Mouse (Mus musculus) ES-E14 (cell line): ENCODE results near the gene E030018B13Rik. TPM values are rescaled to one million over a fixed set of nuclear protein-coding genes. Genes with fewer than 3 reads are reported as not detected.

Experiments
- DNase-seq: peaks from one replicate; pipeline ENCODE4 v3.0.0-alpha.2; 2013; ENCODE audit warnings: low read depth, low spot score
- H3K27ac ChIP-seq: 2 replicates; pipeline ENCODE4 v1.5.1; 2012; ENCODE audit warnings: low read depth, mild to moderate bottlenecking, low read length, moderate library complexity, mixed read lengths; ENCODE audit not compliant: poor library complexity, insufficient read depth, severe bottlenecking
- H3K36me3 ChIP-seq: 2 replicates; pipeline ENCODE4 v1.6.1; 2012; ENCODE audit warnings: mild to moderate bottlenecking, low read length, moderate library complexity, mixed read lengths; ENCODE audit not compliant: control insufficient read depth, poor library complexity, insufficient read depth, severe bottlenecking
- H3K4me1 ChIP-seq, 2 experiments: fragments of 150-350 bp in 1 of 2; sonication (generic) in 1 of 2; 2 replicates each; pipeline ENCODE4 v1.6.1; 2012; ENCODE audit warnings: low read length in 2 of 2, mild to moderate bottlenecking in 1 of 2, mixed read lengths in 1 of 2; ENCODE audit not compliant: control insufficient read depth in 2 of 2, insufficient read depth in 2 of 2, poor library complexity in 1 of 2
- H3K4me3 ChIP-seq, 2 experiments: fragments of 150-350 bp in 1 of 2; sonication (generic) in 1 of 2; 2 replicates each; pipeline ENCODE4 v1.5.1; 2012; ENCODE audit warnings: low read length in 2 of 2, low read depth in 1 of 2, mild to moderate bottlenecking in 1 of 2, mixed read lengths in 1 of 2; ENCODE audit not compliant: insufficient read depth in 1 of 2, poor library complexity in 1 of 2, severe bottlenecking in 1 of 2
- H3K9ac ChIP-seq: 2 replicates; pipeline ENCODE4 v1.6.1; 2012; ENCODE audit warnings: low read depth, mild to moderate bottlenecking, low read length, mixed read lengths; ENCODE audit not compliant: poor library complexity, insufficient read depth, severe bottlenecking
- H3K9me3 ChIP-seq: fragments of 150-350 bp; sonication (generic); 2 replicates; pipeline ENCODE4 v1.6.1; 2012; ENCODE audit warnings: low read depth, mild to moderate bottlenecking, low read length; ENCODE audit not compliant: control insufficient read depth, insufficient read depth
- CHD2 ChIP-seq: IDR thresholded peaks from 2 replicates; pipeline ENCODE4 v1.6.1; 2014; ENCODE audit warnings: mild to moderate bottlenecking, low read depth, low read length, inconsistent platforms
- HCFC1 ChIP-seq: IDR thresholded peaks from 2 replicates; pipeline ENCODE4 v1.6.1; 2012; ENCODE audit warnings: low read length, inconsistent platforms, borderline replicate concordance; ENCODE audit not compliant: insufficient read depth
- MAFK ChIP-seq: IDR thresholded peaks from 2 replicates; pipeline ENCODE4 v1.6.1; 2014; ENCODE audit warnings: mild to moderate bottlenecking, low read depth, low read length, inconsistent platforms; ENCODE audit not compliant: insufficient read depth
- ZC3H11A ChIP-seq: IDR thresholded peaks from 2 replicates; pipeline ENCODE4 v1.6.1; 2012; ENCODE audit warnings: low read depth, mild to moderate bottlenecking, inconsistent platforms, low read length, borderline replicate concordance
- ZNF384 ChIP-seq: IDR thresholded peaks from 2 replicates; pipeline ENCODE4 v1.6.1; 2012; ENCODE audit warnings: low read depth, low read length, inconsistent platforms
- in situ Hi-C, 2 experiments: fragments of 600-800 bp; cut with MboI; formaldehyde crosslinking; loops; one replicate each; pipeline ENCODE4 v1.15.1; 2025; ENCODE audit warnings: low sequenced_read_pairs in 2 of 2, inconsistent platforms in 1 of 2; ENCODE audit not compliant: unreplicated experiment in 2 of 2
- total RNA-seq: library from RNA; depleted of rRNA; stranded (reverse); fragments of 300-350 nt; gene quantifications from 2 replicates; pipeline ENCODE4 v1.2.3, GENCODE M21; 2012; rRNA removed

Gene E030018B13Rik
- total RNA-seq, 1 experiment, result not detected

GRCm38 (mm10) chr7:63964121-63964520 lies 47.5 kb downstream of the E030018B13Rik start:
- Histone ChIP-seq H3K9me3 (no peaks in the 10 kb centered on the region), H3K9ac (no peak overlapping the region), H3K4me1 (peaks cover 0 to 11% of the 10 kb centered on the region in 2 experiments; a peak in 1 of 4 replicates), H3K36me3 (no peaks in the 10 kb centered on the region), H3K27ac (no peak overlapping the region), H3K4me3 (no peak overlapping the region)
- TF ChIP-seq CHD2 (no peak), ZNF384 (no peak), MAFK (no peak), HCFC1 (no peak), ZC3H11A (no peak)
- DNase-seq, result no peak
- in situ Hi-C loops, result no loop called here

DNA sequence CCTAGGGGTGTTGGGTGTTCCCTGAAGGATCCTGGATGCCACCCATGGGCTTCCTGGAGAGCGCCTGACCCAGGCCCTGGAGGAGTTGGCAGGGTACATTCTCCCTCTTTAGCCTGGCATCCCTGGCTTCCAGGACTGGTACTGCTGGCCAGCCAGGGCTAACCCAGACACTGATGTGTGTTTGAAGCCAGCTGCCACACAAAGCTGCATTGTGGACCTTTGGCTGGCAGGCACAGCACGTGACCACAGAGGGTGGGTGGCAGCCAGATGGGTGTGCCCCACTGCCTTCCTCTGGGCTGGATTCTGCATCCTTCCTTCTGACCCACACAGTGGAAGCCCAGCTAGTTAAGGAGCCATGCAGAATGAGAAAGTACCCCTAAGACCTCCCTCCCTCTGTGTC lies 48.5 kb downstream of the E030018B13Rik start:
- no peak overlapping the region; the same call in 1 of the 2 replicates for H3K27ac ChIP-seq
- no peak for DNase-seq

DNA sequence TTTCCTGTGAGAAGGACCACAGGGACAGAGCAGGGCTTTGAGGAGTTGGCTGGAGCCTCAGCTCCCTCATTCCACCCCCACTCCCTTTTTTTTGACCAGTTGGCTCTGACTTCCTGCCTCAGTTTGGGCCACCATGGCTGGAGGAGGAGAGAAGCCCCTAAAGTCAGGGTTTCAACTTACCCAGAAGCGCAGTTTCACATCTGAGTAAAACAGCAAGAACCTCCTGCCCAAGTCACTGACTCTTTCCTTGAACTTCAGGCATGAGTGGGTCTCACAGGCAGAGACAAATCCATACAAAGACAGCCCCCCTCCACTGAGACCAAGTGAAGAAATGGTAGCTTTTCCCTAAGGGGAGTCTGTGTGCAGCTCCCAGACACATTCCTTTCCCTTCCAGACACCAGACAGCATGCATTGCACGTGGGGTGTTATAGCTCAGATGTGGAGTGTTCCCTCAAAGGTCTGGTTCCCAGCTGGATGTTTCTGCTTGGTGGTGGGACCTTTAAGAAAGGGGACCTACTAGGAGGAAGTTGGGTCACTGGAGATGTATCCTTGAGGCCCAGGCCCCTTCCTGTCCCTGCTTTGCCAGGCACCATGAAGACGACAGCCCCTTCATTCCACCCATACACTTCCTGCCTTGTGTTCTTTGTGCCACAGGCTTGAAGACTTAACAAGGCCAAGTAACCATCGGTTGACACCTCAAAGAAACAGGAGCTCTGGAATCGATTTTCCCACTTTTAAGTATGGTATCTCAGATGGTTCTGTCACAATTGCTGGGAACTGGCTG lies 49.2 kb downstream of the E030018B13Rik start:
- in situ Hi-C loops, result no loop called here
- DNase-seq, result no peak
- H3K4me3 ChIP-seq, result no peak overlapping the region
- H3K9me3 ChIP-seq, result no peaks in the 10 kb centered on the region
- H3K4me1 ChIP-seq, result peaks cover 0 to 7% of the 10 kb centered on the region in 2 experiments; a peak in 1 of 4 replicates
- no peak for TF ChIP-seq CHD2
- TF ChIP-seq HCFC1, result no peak
- no peak for TF ChIP-seq ZC3H11A
- no peak for TF ChIP-seq MAFK
- TF ChIP-seq ZNF384, result no peak
- no peaks in the 10 kb centered on the region for H3K36me3 ChIP-seq
- no peak overlapping the region for H3K27ac ChIP-seq
- no peak overlapping the region for H3K9ac ChIP-seq

More for the DNA sequence above, 48.5 kb downstream of the E030018B13Rik start:
- H3K36me3 ChIP-seq, result no peaks in the 10 kb centered on the region
- TF ChIP-seq ZNF384 (no peak), CHD2 (no peak), MAFK (no peak), HCFC1 (no peak), ZC3H11A (no peak)
- H3K4me1 ChIP-seq, result peaks cover 0 to 7% of the 10 kb centered on the region in 2 experiments; a peak in 1 of 4 replicates
- H3K4me3 ChIP-seq, result no peak overlapping the region
- in situ Hi-C loops, result no loop called here
- H3K9ac ChIP-seq, result no peak overlapping the region
- H3K9me3 ChIP-seq, result no peaks in the 10 kb centered on the region

DNA sequence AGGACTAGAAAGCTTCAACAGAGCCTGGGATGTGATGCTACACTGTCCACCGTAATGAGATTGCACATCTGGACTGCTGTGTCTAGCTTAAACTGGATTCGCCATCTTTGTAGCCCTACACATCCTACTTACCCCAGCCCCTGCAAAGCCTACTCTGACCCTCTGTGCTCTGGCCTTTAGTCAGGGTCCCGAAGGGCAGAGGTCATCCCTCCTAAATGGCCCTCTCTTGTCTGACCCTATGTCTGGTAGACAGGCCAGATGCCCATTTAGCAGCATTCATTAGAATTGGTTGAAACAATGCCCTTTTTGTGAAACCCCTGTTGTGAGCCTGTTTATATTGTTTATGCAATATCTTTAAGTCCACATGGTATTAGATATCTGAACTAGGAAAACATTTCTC lies 53.3 kb downstream of the E030018B13Rik start:
- H3K9me3 ChIP-seq, result no peaks in the 10 kb centered on the region
- no peak overlapping the region for H3K9ac ChIP-seq
- no peaks in the 10 kb centered on the region for H3K36me3 ChIP-seq
- in situ Hi-C loops, result no loop called here
- peaks cover 0 to 9% of the 10 kb centered on the region in 2 experiments; a peak in 2 of 4 replicates for H3K4me1 ChIP-seq
- DNase-seq, result no peak
- TF ChIP-seq ZNF384 (no peak), HCFC1 (no peak), CHD2 (no peak), MAFK (no peak), ZC3H11A (no peak)
- H3K4me3 ChIP-seq, result no peak overlapping the region
- no peak overlapping the region for H3K27ac ChIP-seq

Other genes with a start within 250 kb of the E030018B13Rik start
- gene Klf13, start 22.1 kb downstream of the E030018B13Rik start, total RNA-seq, result 25.8 and 29.4 TPM in 2 replicates
- 0.53 and 0.94 TPM in 2 replicates for gene Trpm1, start 237.0 kb downstream of the E030018B13Rik start, total RNA-seq